Mouse (Mus musculus): ENCODE measurements around the gene Dqx1.

Gene Dqx1

DNA sequence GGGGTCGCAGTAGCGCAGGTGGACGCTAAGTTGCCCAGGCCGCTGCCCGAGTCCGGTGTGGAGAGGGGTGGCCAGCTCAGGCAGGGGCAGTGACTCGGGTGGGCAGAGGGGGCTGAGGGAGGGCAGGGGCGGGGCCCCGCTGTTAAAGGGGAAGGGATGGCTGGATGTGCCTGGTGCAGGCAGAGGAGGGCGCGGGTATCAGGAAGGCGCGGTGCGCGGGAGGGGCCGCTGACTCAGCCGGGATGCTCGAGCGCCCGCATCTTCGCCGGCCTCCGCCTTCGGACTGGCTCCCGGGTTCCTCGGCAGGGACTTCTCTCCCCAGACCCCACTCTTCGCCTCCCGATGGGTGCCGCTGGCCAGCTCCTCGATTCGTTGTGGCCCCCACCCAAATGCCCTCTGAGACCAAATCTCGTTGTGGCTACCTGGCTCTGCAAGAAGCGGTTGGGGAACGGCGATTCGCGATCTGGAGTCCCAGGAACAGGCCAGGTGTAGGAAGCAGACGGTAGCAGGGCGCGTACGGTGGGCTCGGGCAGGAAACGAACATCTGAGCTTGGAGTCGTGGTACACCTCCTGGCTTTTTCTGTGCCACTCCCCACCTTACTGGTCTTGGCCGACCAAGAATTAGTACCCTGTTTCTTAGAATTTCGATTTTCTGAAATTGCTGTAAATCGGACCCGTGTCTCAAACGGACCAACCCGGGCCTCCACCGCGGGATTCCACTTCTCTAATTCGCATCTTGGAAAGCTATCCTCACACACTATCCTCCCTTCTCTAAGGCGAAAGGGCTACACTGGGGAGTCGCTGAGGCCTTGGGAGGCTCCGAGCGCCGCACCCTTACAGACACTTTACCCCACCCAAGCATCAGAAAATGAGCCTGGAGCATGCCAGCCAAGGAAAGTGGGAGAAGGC lies 12.9 kb downstream of the Dqx1 start:
- peak in 1 of 2 experiments; percentile 60 for DNase-seq

DNA sequence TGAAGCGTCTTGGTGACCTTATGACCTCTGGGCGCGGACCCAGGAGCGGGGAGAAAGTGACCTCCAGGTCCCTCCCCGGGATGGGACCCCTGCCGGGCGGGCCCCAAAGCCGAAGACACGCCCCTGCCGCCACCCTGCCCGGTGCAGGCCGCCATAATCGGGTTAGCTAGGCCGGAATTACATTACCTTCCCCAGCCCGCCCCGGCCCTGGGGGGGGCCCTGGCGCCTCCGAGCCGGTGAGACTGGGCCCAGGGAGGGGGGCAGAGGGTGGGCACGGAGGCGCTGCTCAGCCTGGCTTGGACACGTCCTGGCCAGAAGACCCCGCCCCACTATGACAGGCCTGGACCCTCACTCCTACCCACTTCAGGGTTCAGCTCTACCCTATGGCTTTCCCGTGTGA lies 13.6 kb downstream of the Dqx1 start:
- DNase-seq: no peak

- no peak for DNase-seq
Measured at GRCm38 (mm10) chr6:83074979-83075378, 17.3 kb downstream of the Dqx1 start.

GRCm38 (mm10) chr6:83077630-83078323 lies 20.1 kb downstream of the Dqx1 start, which contains the start of gene Pcgf1:
Gene Pcgf1, plus strand, starts transcription at chr6:83077869.
- DNase-seq: no peak

GRCm38 (mm10) chr6:83078324-83078858 lies 20.7 kb downstream of the Dqx1 start:
- peak; percentile 98 to 99 for DNase-seq

- no peak for DNase-seq
Measured at GRCm38 (mm10) chr6:83080210-83080609, 22.6 kb downstream of the Dqx1 start.

DNA sequence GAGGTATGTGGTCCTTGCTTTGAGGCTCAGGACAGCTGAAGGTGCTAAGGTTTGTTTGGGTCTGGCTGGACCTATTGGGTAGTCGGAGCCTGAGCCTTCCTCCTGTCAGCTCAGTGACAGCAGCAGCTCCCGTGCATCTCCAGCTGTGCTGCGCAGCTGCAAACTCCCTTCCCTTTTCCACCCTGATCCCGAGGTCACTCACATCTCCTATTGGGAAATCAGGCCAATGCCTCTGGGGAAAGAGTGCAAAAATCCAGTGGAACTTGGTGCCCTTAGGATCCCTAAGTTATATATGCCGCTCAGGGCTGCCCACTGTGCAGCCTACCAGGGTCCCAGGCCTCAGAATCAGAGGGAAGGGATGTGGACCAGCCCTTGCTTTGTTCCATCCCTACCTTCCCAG lies 25.9 kb downstream of the Dqx1 start:
- no peak for DNase-seq

DNA sequence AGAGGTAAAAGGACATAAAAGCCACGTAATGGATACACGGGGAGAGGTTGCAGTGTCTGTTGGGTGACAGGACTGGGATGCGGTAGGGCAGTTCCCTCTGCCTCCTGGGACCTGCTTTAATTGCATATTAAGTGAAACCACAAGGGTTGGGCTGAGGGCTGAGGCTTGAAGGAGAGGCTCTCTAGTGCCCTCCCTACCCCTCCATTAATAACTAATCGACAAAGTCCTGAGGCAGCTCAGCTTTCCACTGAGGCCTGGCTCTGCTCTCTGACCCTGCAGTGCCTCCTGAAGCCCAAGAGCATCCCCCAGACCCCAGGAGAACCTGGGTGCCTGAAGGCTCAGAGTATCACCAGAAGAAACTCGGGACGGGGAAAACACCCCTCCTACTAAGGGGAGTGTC lies 26.8 kb downstream of the Dqx1 start:
- DNase-seq: no peak

GRCm38 (mm10) chr6:83086121-83087035 lies 28.7 kb downstream of the Dqx1 start, which contains the start of gene Lbx2:
Gene Lbx2, plus strand, starts transcription at chr6:83086367.
- DNase-seq: peak in 1 of 2 experiments; percentile 26

GRCm38 (mm10) chr6:83087205-83087925 lies 29.7 kb downstream of the Dqx1 start:
- DNase-seq: peak; percentile 28 to 49

- no peak for DNase-seq
Measured at GRCm38 (mm10) chr6:83087926-83088260, 30.2 kb downstream of the Dqx1 start.

GRCm38 (mm10) chr6:83092416-83093127 lies 34.9 kb downstream of the Dqx1 start:
- peak; percentile 55 to 56 for DNase-seq

DNA sequence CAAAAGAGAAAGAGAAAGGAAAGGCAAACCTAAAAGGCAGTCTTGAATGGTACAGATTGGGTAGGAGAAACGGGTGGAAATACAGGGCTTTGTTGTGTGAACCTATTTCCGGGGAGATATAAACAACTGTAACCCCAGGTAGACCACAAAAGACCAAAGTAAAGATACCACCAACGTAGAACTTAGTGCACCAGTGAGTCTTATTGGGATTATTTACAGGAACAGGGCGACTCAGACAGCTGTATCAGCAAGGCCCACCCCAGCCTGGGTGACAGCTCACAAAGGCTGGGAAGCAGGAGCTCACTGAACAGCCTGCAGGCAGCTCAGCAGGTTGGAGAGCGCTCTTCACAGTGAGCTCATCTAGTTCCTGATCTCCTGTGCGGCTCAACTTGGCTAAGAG lies 38.3 kb downstream of the Dqx1 start:
- no peak for DNase-seq

- DNase-seq: no peak
Measured at GRCm38 (mm10) chr6:83098411-83098810, 40.8 kb downstream of the Dqx1 start.

DNA sequence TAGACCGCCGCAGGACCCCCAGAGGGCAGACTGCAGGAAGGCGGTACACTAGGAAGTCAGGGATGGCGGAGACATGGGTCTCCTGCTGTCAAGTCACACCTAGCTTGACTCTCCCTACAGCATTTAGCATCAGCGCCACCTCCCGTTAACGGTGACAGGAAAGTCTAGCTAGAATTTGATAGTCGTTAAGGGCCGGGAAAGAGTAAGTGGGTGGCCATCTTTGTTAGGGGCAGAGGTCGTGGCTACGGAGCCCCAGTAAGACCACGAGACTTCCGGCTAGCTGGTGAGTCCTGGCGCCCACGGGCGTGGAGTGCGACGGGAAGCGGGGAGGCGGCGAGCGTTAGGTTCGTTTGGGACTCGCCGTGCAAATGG lies 43.7 kb downstream of the Dqx1 start, which contains the start of the genes Ccdc142 and Gm42688:
Gene Ccdc142 (plus strand): TSS at position 286 of the 372 bp plus-strand sequence.
Gene Gm42688 (plus strand): TSS at position 302 of the 372 bp plus-strand sequence.
- DNase-seq: peak; percentile 92

DNA sequence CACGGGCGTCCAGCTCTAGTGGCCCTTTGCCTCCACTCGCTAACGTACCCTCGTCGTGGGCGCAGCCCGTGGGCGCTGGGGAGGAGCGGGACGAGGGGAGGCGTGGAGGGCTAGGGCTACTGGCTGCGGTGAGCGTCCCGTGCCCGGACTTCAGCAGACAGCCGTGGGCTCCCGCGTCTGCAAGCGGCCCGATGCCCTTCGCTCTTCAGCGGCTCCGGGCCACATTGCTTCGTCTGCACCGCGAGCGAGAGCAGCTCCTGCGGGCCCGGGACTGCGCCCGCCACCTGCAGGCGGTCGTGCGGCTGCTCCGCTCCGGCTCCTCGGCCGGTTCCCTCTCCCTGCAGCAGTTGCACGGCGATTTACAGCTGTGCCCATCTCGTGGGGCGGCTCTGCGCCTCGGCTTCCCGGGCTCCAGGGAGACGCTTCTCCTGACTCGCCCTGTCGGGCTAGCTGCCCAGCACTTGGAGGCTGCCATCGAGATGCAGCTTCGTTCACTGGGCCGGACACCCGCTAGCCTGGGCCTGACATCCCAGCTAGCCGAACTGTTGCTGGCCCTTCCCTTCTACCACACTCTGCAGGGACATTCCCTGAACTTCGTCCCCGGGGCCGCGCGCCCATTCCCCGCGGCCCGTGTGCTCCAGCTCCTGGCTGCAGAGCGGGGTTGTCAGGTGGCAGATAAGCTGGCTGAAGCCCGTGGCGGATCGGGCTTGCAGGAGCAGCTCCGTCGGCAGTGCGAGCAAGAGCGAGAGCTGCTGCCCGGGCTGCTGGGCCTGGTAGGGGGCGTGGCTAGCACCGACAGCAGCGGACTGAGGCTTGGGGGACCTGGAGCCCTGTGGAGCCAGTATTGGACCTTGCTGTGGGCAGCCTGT lies 44.3 kb downstream of the Dqx1 start:
- DNase-seq: peak; percentile 79 to 83

- DNase-seq: no peak
Measured at GRCm38 (mm10) chr6:83103130-83103650, 45.5 kb downstream of the Dqx1 start.

GRCm38 (mm10) chr6:83104158-83104557 lies 46.5 kb downstream of the Dqx1 start:
- no peak for DNase-seq

DNA sequence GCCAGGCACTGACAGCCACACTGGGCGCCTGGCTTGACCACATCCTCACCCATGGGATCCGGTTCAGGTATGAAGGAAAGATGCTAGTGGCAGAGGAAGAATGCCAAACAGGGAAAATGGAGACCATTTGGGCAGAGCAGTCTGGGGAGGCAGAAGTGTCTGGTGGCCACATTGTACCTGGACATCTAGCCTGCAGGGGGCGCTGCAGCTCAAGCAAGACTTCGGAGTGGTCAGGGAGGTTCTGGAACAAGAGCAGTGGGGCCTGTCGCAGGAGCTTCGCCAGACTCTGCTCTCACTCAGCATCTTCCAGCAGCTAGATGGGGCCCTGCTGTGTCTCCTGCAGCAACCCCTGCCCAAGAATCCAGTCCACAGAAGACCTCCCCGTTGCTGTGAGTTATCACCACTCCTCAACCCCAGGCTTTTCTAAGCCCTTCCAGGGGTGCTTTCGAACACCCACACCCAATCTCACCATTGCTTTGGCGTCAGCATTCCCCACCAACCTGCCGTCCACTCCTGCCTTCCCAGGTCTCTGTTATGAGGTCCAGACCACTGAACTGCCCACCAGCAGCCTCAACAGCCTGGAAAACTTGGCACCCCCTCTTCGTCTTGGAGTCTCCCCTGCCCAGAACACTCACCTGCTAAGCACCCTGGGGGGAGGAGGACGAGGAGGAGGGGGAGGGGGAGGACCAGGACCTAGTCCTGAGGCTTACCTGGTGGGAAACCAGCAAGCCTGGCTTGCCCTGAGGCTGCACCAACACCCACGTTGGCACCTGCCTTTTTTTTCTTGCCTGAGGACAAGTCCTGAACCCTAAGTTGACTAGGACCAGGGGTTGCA lies 50.1 kb downstream of the Dqx1 start:
- DNase-seq: peak; percentile 79 to 89

Data from lung, postnatal 4 days (tissue).